Mouse (Mus musculus) small intestine, adult 10 weeks (tissue): ENCODE measurements around the gene Pold3. TPM values are rescaled to one million over a fixed set of nuclear protein-coding genes. Genes with fewer than 3 reads are reported as not detected.

Experiments
- polyA plus RNA-seq: library from polyadenylated mRNA; stranded (reverse); fragments of 350-450 nt; fragmentation: Illumina TruSeq; extraction: RNeasy Lipid Tissue Mini Kit (QIAGEN cat#74804); gene quantifications from one replicate; pipeline ENCODE4 v1.2.3, GENCODE M21; 2014; ENCODE audit warnings: low replicate concordance

The Pold3 gene
- 24.2 TPM for polyA plus RNA-seq

DNA sequence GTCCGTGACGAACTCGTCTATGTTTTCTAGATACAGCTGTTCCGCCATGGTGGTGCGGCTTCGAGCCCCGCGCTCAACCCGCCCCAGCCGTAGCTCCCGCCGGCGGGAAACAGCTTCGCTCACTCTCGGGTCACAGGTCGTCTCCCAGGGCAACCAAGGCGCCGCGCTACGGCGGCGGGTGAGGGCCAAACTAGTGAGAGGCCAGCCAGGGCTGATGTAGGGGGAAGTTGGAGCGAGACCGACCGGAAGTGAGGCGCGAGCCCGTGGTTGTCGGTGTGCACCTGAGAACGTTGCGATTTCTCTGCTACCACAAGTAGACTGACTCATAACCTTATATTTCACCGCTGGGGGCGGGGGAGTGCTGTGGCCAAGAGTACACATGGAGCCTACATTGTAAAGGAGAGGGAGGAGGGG is at the start of gene Pold3:
Pold3 (minus strand) TSS at position 190 of the 414 bp plus-strand sequence.

DNA sequence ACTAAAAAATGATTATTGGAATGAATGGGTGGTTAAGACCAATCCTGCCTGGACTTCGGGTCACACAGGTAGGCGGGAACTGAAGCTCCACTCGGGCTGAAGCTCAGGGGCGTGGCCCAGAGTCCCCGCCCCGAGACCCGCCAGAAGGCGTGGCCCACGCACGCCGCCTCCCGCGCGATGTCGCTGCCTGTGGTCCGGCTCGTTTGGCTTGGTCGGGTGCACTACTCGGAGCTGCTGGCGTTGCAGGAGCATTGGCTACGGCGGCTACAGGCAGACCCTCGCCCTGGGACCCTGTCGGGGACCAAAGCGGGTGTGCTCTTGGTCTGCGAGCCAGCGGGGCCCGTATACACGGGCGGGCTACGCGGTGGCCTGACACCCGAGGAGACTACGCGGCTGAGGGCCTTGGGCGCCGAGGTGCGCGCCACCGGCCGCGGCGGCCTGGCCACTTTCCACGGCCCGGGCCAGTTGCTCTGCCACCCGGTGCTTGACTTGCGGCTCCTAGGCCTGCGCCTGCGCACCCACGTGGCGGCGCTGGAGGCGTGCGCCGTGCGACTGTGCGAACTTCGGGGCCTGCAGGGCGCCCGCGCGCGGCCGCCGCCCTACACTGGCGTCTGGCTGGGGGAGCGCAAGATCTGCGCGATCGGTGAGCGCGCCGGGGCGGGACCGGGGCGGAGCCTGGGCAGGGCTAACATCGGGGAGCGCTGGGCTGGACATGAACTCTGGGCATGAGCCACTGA is 37.9 kb upstream of the Pold3 start, which contains the start of gene Lipt2:
Lipt2 (plus strand) TSS at position 173 of the 737 bp plus-strand sequence.

Other genes starting within 250 kb of the Pold3 start
- 4.3 TPM for gene Rnf169, start 141.1 kb downstream of the Pold3 start, polyA plus RNA-seq
- gene Chrdl2, start 115.4 kb downstream of the Pold3 start, polyA plus RNA-seq, result not detected
- gene Lipt2, start 37.7 kb upstream of the Pold3 start, polyA plus RNA-seq, result 13.8 TPM
- gene Kcne3, start 54.9 kb upstream of the Pold3 start, polyA plus RNA-seq, result 135 TPM
- 12.7 TPM for gene Pgm2l1, start 105.8 kb upstream of the Pold3 start, polyA plus RNA-seq
- not detected for gene P4ha3, start 164.0 kb upstream of the Pold3 start, polyA plus RNA-seq